Mouse (Mus musculus) liver, adult 2 months (tissue): ENCODE measurements at regions not wholly inside any gene's neighbourhood (a gene's known extent, or its start where the extent isn't known, plus 50 kb on each side); places are given as distances from the start of the nearest gene placed in this dataset.
"Not testable (repeated sequence)": the region's sequence is repeated elsewhere in the genome, so short reads cannot be mapped to it uniquely, and the experiment has no call there.

Source experiments
- DNase-seq: peaks from one replicate; pipeline ENCODE4 v3.0.0-alpha.2; 2011; ENCODE audit warnings: low read depth, low spot score; ENCODE audit errors: extremely low read depth
- H3K27ac ChIP-seq: fragments of 200-500 bp; replicated peaks from 2 replicates; pipeline ENCODE4 v1.5.1; 2012; ENCODE audit warnings: low read depth, mild to moderate bottlenecking, control low read depth, inconsistent platforms, low read length; ENCODE audit not compliant: insufficient read depth
- H3K27me3 ChIP-seq: fragments of 200-500 bp; 2 replicates; pipeline ENCODE4 v1.6.1; 2012; ENCODE audit warnings: mild to moderate bottlenecking, moderate library complexity, low read length, inconsistent platforms; ENCODE audit not compliant: control insufficient read depth, insufficient read depth
- H3K36me3 ChIP-seq: fragments of 200-500 bp; 2 replicates; pipeline ENCODE4 v1.6.1; 2012; ENCODE audit warnings: low read length, inconsistent platforms; ENCODE audit not compliant: control insufficient read depth, insufficient read depth
- H3K4me1 ChIP-seq: fragments of 200-500 bp; 2 replicates; pipeline ENCODE4 v1.6.1; 2011; ENCODE audit warnings: low read length; ENCODE audit not compliant: control insufficient read depth, insufficient read depth
- H3K4me3 ChIP-seq: fragments of 200-500 bp; 2 replicates; pipeline ENCODE4 v1.5.1; 2011; ENCODE audit warnings: low read depth, mild to moderate bottlenecking, control low read depth, low read length, moderate library complexity; ENCODE audit not compliant: insufficient read depth
- H3K79me2 ChIP-seq: fragments of 200-500 bp; 2 replicates; pipeline ENCODE4 v1.6.1; 2012; ENCODE audit warnings: inconsistent platforms, mild to moderate bottlenecking, low read length, moderate library complexity; ENCODE audit not compliant: control insufficient read depth, insufficient read depth
- H3K9ac ChIP-seq: fragments of 200-500 bp; 2 replicates; pipeline ENCODE4 v1.6.1; 2012; ENCODE audit warnings: low read depth, mild to moderate bottlenecking, control low read depth, inconsistent platforms, low read length
- CTCF ChIP-seq: fragments of 200-500 bp; IDR thresholded peaks from 2 replicates; pipeline ENCODE4 v1.5.1; 2011; ENCODE audit warnings: low read depth, low read length, control low read depth
- POLR2A ChIP-seq: fragments of 200-500 bp; IDR thresholded peaks from 2 replicates; pipeline ENCODE4 v1.6.1; 2011; ENCODE audit warnings: low read length, control low read depth; ENCODE audit not compliant: insufficient read depth; ENCODE audit errors: extremely low read depth
- WGBS: fragments of 180-500 bp; shearing (Covaris S2); methylation state at CpG from one replicate; pipeline ENCODE4 v1.1.7; 2018; 5-methylcytosine and 5-hydroxymethylcytosine counted together

DNA sequence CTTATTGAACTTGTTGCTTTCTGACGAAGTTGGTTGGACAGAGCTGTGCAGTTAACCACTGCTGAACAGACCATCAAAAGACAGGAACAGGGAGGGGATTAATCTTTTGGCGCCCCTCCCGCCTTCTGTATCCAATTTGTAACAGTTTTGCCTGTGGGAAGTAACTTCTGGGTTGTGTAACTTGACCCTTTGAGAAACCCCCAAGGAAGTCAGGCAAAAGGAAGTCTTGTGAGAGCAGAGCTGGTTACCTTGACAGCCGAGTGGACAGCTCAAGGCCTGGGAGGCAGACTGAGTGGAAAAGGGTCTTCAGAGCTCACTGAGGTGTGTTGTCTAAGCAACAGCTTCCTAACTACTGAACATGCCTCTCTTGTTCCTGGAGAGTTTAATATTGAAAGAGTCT, 75.8 kb upstream of the Hao2 start:
- TF ChIP-seq POLR2A (no peak), CTCF (no peak)
- WGBS, result 75% methylated on average over 4 of the region's 4 CpGs
- no peak overlapping the region for H3K9ac ChIP-seq

DNA sequence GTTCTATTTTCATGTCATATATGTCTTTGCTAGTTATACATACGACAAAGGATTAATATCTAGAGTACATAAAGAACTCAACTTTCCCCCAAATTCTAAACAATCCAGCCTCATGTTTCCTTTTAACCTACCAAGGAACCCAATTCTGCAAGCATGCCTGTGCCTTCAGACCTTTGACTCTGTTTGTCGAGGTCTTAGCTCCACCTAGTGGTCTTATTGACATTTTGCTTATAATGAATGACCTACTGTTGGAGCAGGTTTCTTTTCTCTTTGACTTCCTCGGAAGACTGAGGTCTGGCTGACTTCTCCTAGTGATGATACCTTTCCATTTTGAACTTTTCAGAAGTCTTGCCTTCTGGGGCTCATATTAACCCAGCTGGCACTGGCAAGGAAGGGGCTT, 82.7 kb upstream of the Hao2 start:
- Histone ChIP-seq H3K27me3 (no peaks in the 10 kb centered on the region; the same call in 1 of the 2 replicates), H3K79me2 (no peaks in the 10 kb centered on the region), H3K4me1 (no peaks in the 10 kb centered on the region), H3K36me3 (no peaks in the 10 kb centered on the region), H3K9ac (no peak overlapping the region), H3K27ac (no peak overlapping the region), H3K4me3 (no peak overlapping the region)
- TF ChIP-seq POLR2A (no peak), CTCF (peak; percentile 16; the same call in 1 of the 2 replicates)
- 0% methylated on average over 3 of the region's 3 CpGs for WGBS
- peak; percentile 67 for DNase-seq

More for the DNA sequence above, 75.8 kb upstream of the Hao2 start:
- Histone ChIP-seq H3K27ac (no peak overlapping the region), H3K36me3 (no peaks in the 10 kb centered on the region), H3K79me2 (no peaks in the 10 kb centered on the region), H3K4me3 (no peak overlapping the region), H3K4me1 (no peaks in the 10 kb centered on the region), H3K27me3 (peaks cover 3% of the 10 kb centered on the region; the same call in 1 of the 2 replicates)
- no peak for DNase-seq

GRCm38 (mm10) chr3:98982787-98983186, 89.7 kb upstream of the Hao2 start:
- H3K9ac ChIP-seq, result no peak overlapping the region
- H3K36me3 ChIP-seq, result no peaks in the 10 kb centered on the region
- no peak for TF ChIP-seq CTCF
- WGBS, result 98% methylated on average over 1 of the region's 1 CpGs
- peaks cover 3% of the 10 kb centered on the region; the same call in 1 of the 2 replicates for H3K27me3 ChIP-seq
- no peaks in the 10 kb centered on the region for H3K4me1 ChIP-seq
- DNase-seq, result no peak
- no peak overlapping the region for H3K27ac ChIP-seq
- H3K4me3 ChIP-seq, result no peak overlapping the region
- no peaks in the 10 kb centered on the region for H3K79me2 ChIP-seq

- not testable (repeated sequence) for H3K4me1 ChIP-seq, H3K9ac ChIP-seq, H3K27ac ChIP-seq, H3K36me3 ChIP-seq, H3K27me3 ChIP-seq, H3K79me2 ChIP-seq, DNase-seq, H3K4me3 ChIP-seq
- 71% methylated on average over 2 of the region's 2 CpGs for WGBS
Observed at GRCm38 (mm10) chr3:98987266-98987665, 94.2 kb upstream of the Hao2 start.

- H3K36me3 ChIP-seq, result no peaks in the 10 kb centered on the region
- WGBS, result 45% methylated on average over 10 of the region's 10 CpGs
- H3K27ac ChIP-seq, result no peak overlapping the region
- DNase-seq, result no peak
- H3K4me3 ChIP-seq, result no peak overlapping the region
- no peak for TF ChIP-seq CTCF
- TF ChIP-seq POLR2A, result no peak
- H3K79me2 ChIP-seq, result no peaks in the 10 kb centered on the region
- H3K4me1 ChIP-seq, result peaks cover 4% of the 10 kb centered on the region; the same call in 1 of the 2 replicates
- peaks cover 2% of the 10 kb centered on the region; the same call in 1 of the 2 replicates for H3K27me3 ChIP-seq
- no peak overlapping the region for H3K9ac ChIP-seq
Observed at GRCm38 (mm10) chr3:98990801-98991200, 97.8 kb upstream of the Hao2 start.

GRCm38 (mm10) chr3:98991276-98991675, 98.2 kb upstream of the Hao2 start:
- H3K36me3 ChIP-seq, result no peaks in the 10 kb centered on the region
- no peak for DNase-seq
- peaks cover 2% of the 10 kb centered on the region; the same call in 1 of the 2 replicates for H3K27me3 ChIP-seq
- no peak overlapping the region for H3K9ac ChIP-seq
- no peaks in the 10 kb centered on the region for H3K79me2 ChIP-seq
- no peak overlapping the region for H3K4me3 ChIP-seq
- H3K27ac ChIP-seq, result no peak overlapping the region
- TF ChIP-seq POLR2A, result no peak
- TF ChIP-seq CTCF, result no peak
- peaks cover 4% of the 10 kb centered on the region; the same call in 1 of the 2 replicates for H3K4me1 ChIP-seq
- WGBS, result 85% methylated on average over 6 of the region's 6 CpGs

- H3K27me3 ChIP-seq, result peaks cover 2% of the 10 kb centered on the region; the same call in 1 of the 2 replicates
- peak; percentile 83 for DNase-seq
Observed at GRCm38 (mm10) chr3:98994086-98994485, 101.0 kb upstream of the Hao2 start.

More at GRCm38 (mm10) chr3:98994086-98994485, 101.0 kb upstream of the Hao2 start:
- Histone ChIP-seq H3K4me3 (no peak overlapping the region), H3K27ac (no peak overlapping the region), H3K36me3 (no peaks in the 10 kb centered on the region), H3K4me1 (peaks cover 6% of the 10 kb centered on the region; the same call in 1 of the 2 replicates), H3K79me2 (no peaks in the 10 kb centered on the region), H3K9ac (no peak overlapping the region)
- TF ChIP-seq POLR2A (no peak), CTCF (no peak)
